Mouse (Mus musculus) right cerebral cortex, postnatal 10 days (tissue): ENCODE data around the gene Cir1.

Source experiments
- DNase-seq, 2 experiments: peaks; one replicate each; pipeline ENCODE4 v3.0.0; 2021; ENCODE audit warnings: low spot score in 2 of 2

The Cir1 gene

DNA sequence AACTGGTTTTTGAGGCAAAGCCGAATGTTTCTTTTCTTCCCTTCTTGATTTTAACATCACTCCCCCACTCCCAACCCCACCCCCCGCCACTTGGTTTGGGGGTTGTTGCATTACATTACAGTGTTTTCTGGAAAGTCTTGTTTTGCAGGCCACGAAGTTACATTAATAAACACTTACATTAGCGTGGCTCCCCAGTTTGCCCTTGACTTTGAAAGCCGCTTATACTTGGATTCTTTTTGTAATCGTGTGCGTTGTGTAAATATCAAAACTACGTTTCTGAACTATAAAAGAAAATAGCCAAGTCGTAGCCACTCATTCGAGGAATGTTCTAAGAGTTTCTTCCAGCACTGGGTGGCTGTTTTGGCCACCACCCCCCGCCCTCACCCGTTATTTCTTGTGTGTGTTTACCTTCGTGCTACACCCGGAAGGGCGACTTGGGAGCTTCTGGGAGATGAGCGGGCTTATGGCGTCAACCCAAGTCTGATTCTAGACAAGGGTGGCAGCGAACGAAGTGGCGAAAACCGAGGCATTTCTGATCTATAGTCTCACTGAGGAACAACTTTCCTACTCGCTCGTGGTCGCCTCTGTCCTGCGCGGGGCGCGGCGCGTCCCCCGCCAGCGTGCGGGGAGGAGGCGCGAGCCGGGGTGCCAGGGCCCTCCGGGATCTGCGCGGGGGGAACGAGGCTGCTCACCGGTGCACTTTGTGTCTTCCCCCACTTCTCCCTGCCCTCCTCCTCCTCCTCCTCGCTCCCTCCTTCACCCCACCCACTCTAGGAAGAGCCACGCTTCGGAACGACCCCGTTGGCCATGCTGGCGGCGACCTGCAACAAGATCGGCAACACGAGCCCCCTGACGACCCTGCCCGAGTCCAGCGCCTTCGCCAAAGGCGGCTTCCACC, 39.9 kb downstream of the Cir1 start:
- peak in 1 of 2 experiments; percentile 24 for DNase-seq

GRCm38 (mm10) chr2:73271459-73272161, 40.9 kb downstream of the Cir1 start, which contains the start of gene Sp9:
Gene Sp9 (plus strand): TSS chr2:73271925.
- peak; percentile 77 to 80 for DNase-seq

- DNase-seq = peak; percentile 39 to 40
These were observed 41.7 kb downstream of the Cir1 start for GRCm38 (mm10) chr2:73270593-73271458.

DNA sequence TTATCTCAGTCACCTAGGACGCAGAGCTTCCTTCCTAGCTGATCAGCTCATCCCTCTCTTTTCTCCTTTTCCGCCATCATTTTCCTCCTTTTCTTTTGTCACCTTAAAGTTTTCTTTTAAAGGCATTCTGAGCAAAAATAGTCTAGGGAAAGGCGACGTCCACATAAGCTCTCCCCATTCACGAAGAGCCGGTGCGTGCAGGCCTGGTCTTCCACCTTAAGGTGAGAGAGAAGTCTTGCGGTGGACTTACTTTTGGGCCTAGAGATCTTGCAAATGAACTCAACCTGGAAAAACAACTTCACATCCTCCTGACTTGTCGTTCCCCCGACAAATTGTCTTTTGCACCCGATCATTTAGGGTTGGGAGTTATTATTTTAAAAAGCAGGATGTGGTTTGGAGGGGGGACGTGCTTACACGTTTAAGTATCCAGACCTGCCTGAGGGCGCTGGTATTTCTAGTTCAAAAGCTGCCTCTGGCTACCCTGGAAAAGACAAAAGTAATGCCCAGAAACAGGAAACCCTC, 42.4 kb downstream of the Cir1 start:
- DNase-seq = no peak

DNA sequence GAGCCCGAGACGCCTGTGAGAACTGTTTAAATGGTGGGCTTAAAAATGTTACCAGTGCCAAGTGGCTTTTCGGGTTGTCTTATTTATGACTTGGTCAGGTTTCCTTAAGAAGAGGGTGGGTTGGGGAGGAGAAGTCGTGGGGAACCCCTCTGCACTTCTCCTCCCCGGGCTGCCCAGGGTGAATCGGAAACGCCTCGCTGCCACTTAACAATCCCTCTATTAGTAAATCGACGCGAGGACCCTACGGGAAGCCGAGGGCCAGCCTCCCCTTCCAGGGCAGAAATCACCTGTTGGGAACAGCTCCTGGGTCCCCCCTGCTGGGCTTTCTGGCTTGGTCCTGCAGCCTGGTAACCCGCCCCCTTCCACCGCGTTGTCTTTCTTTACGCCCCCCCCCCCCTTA, 42.8 kb downstream of the Cir1 start:
- no peak for DNase-seq

- DNase-seq = no peak
These were observed 43.6 kb downstream of the Cir1 start for GRCm38 (mm10) chr2:73268836-73269395.

DNA sequence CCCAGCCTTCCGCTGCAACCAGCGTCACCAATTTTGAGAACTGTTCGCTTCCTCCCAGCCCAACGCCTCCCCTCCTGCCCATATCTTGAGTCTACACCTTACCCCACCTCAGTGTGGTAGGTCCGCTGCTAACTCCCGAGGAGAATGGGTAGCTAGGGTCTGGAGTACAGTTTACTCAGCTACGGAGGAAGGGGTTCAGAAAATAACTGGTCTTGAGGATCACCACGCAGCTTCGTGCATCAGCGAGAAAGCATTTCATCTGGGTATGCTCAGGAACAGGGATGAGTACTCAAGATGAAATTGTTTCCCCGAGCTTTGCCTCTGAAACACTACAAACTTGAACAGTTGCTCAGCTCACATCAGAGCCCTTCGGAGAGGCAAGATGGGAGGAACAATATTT, 44.2 kb downstream of the Cir1 start:
- DNase-seq = no peak

DNA sequence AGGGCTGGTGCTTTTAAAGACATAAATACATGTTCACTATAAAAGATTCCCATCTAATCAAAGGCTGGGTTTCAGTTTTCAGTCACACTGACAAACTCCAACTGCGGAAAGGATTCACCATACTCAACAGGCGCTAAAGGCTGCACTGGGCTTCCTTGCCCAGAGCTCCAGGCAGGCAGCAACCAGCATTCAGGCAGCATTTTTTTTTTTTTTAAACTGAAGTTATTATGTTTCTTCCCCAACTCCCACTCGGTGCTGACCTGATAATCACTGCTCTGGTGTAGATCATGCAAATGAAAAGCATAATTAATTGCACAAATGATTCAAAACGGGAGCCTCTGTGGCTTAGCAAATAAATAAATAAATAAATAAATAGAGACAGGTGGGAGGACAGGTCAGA, 44.7 kb downstream of the Cir1 start:
- DNase-seq = no peak

DNA sequence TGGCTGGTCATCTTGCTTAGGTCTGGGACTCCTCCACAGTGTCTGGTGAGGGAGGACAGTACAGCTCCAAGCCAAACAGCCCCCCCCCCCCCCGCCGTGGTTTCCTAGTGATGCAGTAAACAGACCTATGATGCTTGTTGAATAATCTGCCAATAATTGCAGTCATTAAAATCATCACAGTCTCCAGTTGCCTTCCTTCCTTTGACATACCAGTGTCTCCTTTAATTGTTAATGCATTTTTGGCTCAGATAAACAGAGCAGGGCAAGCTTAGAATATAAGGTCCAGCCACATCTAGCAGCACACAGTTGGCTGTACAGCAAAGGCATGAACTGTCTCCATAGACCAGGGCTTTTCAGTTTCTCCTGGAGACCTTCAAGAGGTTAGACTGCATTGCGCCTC, 45.3 kb downstream of the Cir1 start:
- no peak for DNase-seq

DNA sequence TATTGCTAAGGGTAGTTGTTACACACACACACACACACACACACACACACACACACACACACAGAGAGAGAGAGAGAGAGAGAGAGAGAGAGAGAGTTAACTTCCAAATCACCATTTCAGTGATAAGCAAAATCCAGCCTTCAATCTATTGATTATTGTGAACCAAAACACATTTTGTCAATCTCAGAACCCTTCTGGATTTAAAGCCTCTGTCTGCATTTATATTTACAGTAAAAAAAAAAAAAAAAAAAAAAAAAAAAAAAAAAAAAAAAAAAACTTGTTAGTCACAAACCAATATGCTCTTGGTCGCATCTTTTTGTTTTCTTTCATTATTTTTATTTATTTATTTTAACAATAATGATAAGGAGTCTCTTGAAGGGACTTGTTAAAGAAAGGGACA, 45.9 kb downstream of the Cir1 start:
- DNase-seq = no peak

GRCm38 (mm10) chr2:73266011-73266410, 46.5 kb downstream of the Cir1 start:
- no peak for DNase-seq

DNA sequence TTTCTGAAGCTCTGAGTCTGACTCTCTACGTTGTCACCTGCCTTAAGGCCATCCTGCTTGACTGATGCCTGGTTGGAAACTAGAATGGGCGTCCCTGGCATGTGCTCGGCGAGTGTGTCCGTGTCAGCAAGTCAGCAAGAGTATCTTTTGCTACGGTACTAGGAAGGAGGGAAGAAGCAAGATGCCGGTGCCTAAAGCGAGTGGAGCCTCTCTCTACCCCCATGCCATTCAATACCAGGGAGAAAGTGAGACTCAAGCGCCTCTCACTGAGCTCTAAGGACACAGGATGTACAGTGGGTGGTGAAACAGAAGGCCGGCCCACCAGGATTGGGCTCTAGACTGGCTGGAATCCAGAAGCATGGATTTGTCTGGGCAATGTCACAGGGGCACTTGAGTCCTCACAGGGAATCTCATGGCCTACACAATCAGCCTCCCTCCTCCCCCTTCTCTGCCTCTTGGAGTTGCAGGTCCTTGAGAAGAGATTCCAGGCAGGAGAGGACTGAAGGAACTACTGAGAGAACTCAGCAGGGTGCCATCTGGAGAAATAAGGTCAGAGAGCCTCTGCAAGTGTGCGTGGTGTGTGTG, 47.8 kb downstream of the Cir1 start:
- no peak for DNase-seq

GRCm38 (mm10) chr2:73263794-73264610, 48.5 kb downstream of the Cir1 start:
- no peak for DNase-seq

GRCm38 (mm10) chr2:73263172-73263765, 49.2 kb downstream of the Cir1 start:
- DNase-seq = no peak

DNA sequence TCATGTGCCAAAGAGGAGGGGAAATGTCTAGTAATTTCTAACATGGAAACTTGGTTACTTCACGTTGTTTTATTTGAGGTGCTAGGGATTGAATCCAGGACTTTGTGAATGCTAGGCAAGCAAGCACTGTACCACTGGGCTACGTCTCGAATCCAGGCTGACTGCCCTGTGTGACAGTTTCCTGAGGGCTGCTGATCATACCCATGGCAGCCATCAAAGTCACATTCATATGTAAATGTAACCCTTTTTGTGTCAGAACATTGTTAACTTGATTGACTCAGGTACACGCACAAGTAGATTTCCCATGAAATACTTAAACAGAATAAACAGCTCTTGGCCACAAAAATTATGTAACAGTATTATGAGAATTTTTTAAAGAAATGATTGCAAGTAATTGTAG, 63.8 kb downstream of the Cir1 start:
- no peak for DNase-seq

- DNase-seq = no peak
These were observed 71.2 kb downstream of the Cir1 start for GRCm38 (mm10) chr2:73241299-73241698.
